Mouse (Mus musculus) hindbrain, embryonic 12.5 days (tissue): Measurements from ENCODE around the gene Sirt5. TPM values are rescaled to one million over a fixed set of nuclear protein-coding genes. Genes with fewer than 3 reads are reported as not detected.

Experiments used
- ATAC-seq: fragments of 200-750 bp; cut with Nextera tagmentation; 2 replicates; pipeline ENCODE4 v1.8.0; 2017; ENCODE audit warnings: moderate TSS enrichment; ENCODE audit not compliant: low FRiP score
- H3K27ac ChIP-seq: fragments of 300-500 bp; sonication (generic); 2 replicates; pipeline ENCODE4 v1.5.1; 2016; ENCODE audit warnings: mild to moderate bottlenecking
- H3K27me3 ChIP-seq: fragments of 300-500 bp; sonication (generic); 2 replicates; pipeline ENCODE4 v1.6.1; 2016; ENCODE audit warnings: mild to moderate bottlenecking
- H3K36me3 ChIP-seq: fragments of 300-500 bp; sonication (generic); 2 replicates; pipeline ENCODE4 v1.6.1; 2016; ENCODE audit warnings: mild to moderate bottlenecking
- H3K4me1 ChIP-seq: fragments of 300-500 bp; sonication (generic); 2 replicates; pipeline ENCODE4 v1.6.1; 2016
- H3K4me2 ChIP-seq: fragments of 300-500 bp; sonication (generic); replicated peaks from 2 replicates; pipeline ENCODE4 v1.6.1; 2016; ENCODE audit warnings: mild to moderate bottlenecking
- H3K4me3 ChIP-seq: fragments of 300-500 bp; sonication (generic); 2 replicates; pipeline ENCODE4 v1.5.1; 2016; ENCODE audit warnings: mild to moderate bottlenecking
- H3K9ac ChIP-seq: fragments of 300-500 bp; sonication (generic); 2 replicates; pipeline ENCODE4 v1.6.1; 2016; ENCODE audit warnings: mild to moderate bottlenecking, moderate library complexity
- H3K9me3 ChIP-seq: fragments of 300-500 bp; sonication (generic); replicated peaks from 2 replicates; pipeline ENCODE4 v1.6.1; 2016; ENCODE audit warnings: mild to moderate bottlenecking
- WGBS: fragments of 180-500 bp; shearing (Covaris S2); methylation state at CpG from one replicate; pipeline ENCODE4 v1.1.7; 2016; 5-methylcytosine and 5-hydroxymethylcytosine counted together
- polyA plus RNA-seq: library from polyadenylated mRNA; unstranded; fragments of >200 nt; fragmentation: Nextera tagmentation; extraction: Ambion mirVana; gene quantifications from 2 replicates; pipeline ENCODE4 v1.2.1, GENCODE M21; 2016

Sirt5 gene
- polyA plus RNA-seq, result 33.8 and 35.9 TPM in 2 replicates

GRCm38 (mm10) chr13:43364985-43365824, at the start of gene Sirt5:
Gene Sirt5, plus strand, starts transcription at chr13:43365496.
- no peaks in the 10 kb centered on the region for H3K27me3 ChIP-seq
- peak within 1 kb of the TSS; percentile 82 for H3K4me2 ChIP-seq
- no peaks in the 10 kb centered on the region for H3K36me3 ChIP-seq
- WGBS, result 15% methylated on average over 42 of the region's 42 CpGs
- H3K9ac ChIP-seq, result peak within 1 kb of the TSS; percentile 73
- peak within 1 kb of the TSS; percentile 74 for H3K27ac ChIP-seq
- H3K4me3 ChIP-seq, result peak within 1 kb of the TSS; percentile 54
- H3K4me1 ChIP-seq, result peaks cover 7% of the 10 kb centered on the region
- H3K9me3 ChIP-seq, result no peaks in the 10 kb centered on the region
- peak; percentile 95 for ATAC-seq

GRCm38 (mm10) chr13:43317411-43317810, 47.9 kb upstream of the Sirt5 start:
- H3K9ac ChIP-seq, result no peak overlapping the region
- no peaks in the 10 kb centered on the region for H3K36me3 ChIP-seq
- H3K27ac ChIP-seq, result no peak overlapping the region
- no peaks in the 10 kb centered on the region for H3K9me3 ChIP-seq
- no peak for ATAC-seq
- H3K4me1 ChIP-seq, result no peaks in the 10 kb centered on the region
- no peaks in the 10 kb centered on the region for H3K27me3 ChIP-seq
- no peak overlapping the region for H3K4me3 ChIP-seq
- no peak overlapping the region for H3K4me2 ChIP-seq
- WGBS, result 77% methylated on average over 5 of the region's 5 CpGs

DNA sequence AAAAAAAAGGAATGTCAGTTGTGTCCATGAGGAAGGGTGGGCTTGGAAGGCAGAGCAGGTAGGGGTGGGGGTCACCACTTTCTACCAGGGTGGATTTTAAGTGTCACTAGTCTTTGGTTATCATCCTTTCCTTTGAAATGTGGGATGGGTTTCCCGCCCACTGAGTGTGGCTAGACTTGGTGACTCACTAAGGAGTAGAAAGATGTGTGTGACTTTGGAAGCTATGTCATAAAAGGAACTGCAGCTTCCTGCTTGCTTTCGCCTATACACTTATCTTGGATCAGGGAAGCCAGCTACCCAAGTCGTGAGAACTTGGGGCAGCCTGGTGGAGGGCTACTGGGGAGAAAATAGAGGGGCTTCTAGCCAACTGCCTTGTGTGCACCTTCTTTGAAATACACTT, 45.9 kb upstream of the Sirt5 start:
- no peak overlapping the region for H3K4me2 ChIP-seq
- 77% methylated on average over 3 of the region's 3 CpGs for WGBS
- H3K36me3 ChIP-seq, result no peaks in the 10 kb centered on the region
- H3K4me1 ChIP-seq, result no peaks in the 10 kb centered on the region
- no peak overlapping the region for H3K4me3 ChIP-seq
- no peaks in the 10 kb centered on the region for H3K27me3 ChIP-seq
- H3K9me3 ChIP-seq, result no peaks in the 10 kb centered on the region
- ATAC-seq, result no peak
- H3K9ac ChIP-seq, result no peak overlapping the region
- no peak overlapping the region for H3K27ac ChIP-seq

GRCm38 (mm10) chr13:43321492-43321891, 43.8 kb upstream of the Sirt5 start:
- no peak overlapping the region for H3K4me3 ChIP-seq
- H3K9me3 ChIP-seq, result no peaks in the 10 kb centered on the region
- ATAC-seq, result no peak
- 73% methylated on average over 2 of the region's 2 CpGs for WGBS
- H3K27me3 ChIP-seq, result no peaks in the 10 kb centered on the region
- H3K4me1 ChIP-seq, result no peaks in the 10 kb centered on the region
- no peak overlapping the region for H3K27ac ChIP-seq
- H3K9ac ChIP-seq, result no peak overlapping the region
- no peak overlapping the region for H3K4me2 ChIP-seq
- H3K36me3 ChIP-seq, result no peaks in the 10 kb centered on the region

DNA sequence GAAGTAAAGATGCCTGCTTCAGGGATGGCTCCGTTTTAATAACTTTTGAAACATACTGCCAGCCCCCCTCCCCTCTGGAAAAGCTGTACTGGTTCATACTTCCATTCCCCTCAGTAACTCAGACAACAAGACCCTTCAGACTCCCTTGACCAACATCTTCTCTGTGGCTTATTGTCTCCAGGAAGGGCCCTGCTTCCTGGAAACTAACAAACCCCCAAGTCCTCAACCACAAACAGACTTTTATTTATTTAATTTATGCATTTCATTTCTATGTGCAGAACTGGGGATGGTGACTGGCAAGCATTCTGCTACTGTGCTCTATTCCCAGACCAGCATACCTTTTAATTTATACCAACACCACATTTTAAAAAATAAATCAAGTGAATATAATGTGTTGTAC, 39.9 kb upstream of the Sirt5 start:
- Histone ChIP-seq H3K27ac (no peak overlapping the region), H3K4me1 (no peaks in the 10 kb centered on the region), H3K36me3 (no peaks in the 10 kb centered on the region), H3K9me3 (no peaks in the 10 kb centered on the region), H3K27me3 (0 out of 2 replicates have a peak, but pooled peaks cover 3% of the 10 kb centered on the region), H3K9ac (no peak overlapping the region), H3K4me3 (no peak overlapping the region), H3K4me2 (no peak overlapping the region)
- 91% methylated on average over 1 of the region's 1 CpGs for WGBS
- ATAC-seq, result no peak

DNA sequence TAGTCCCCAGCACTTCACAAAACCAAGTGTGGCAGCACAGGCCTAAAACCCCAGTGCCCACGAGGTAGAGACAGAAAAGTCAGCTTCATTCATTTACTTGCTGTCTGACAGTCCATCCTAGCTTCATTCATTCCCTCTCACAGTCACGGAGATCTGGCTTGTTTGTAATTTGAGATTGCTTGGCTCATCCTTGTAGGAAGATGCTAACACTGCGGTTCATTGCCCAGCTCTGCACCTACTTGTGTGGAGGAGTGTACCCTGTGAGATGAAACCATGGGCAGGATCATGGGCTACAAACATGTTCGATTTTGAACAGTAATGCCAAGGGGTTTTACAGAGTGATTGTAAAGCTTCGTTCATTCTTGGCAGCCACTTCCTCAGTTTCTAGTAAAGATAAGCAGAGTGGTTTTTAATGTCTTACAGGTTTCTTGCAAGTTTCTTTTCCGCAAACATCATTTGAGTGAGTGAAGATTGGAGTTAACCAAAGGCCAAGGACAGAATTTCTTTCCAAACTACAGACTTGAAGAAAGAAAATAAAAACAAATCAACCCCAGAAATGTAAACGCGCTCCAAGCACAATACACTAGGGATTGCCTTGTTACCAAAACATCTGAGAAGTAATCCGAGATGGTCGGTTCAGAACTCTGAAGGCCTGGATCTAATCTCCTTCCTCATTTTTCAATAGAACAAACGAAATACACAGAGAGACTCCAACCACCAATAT, 33.4 kb upstream of the Sirt5 start:
- H3K9me3 ChIP-seq, result no peaks in the 10 kb centered on the region
- H3K36me3 ChIP-seq, result no peaks in the 10 kb centered on the region
- no peaks in the 10 kb centered on the region for H3K4me1 ChIP-seq
- H3K27me3 ChIP-seq, result 0 out of 2 replicates have a peak, but pooled peaks cover 3% of the 10 kb centered on the region
- no peak overlapping the region for H3K4me3 ChIP-seq
- no peak overlapping the region for H3K4me2 ChIP-seq
- WGBS, result 67% methylated on average over 11 of the region's 11 CpGs
- no peak for ATAC-seq
- H3K9ac ChIP-seq, result no peak overlapping the region
- H3K27ac ChIP-seq, result no peak overlapping the region

GRCm38 (mm10) chr13:43332591-43332990, 32.7 kb upstream of the Sirt5 start:
- H3K4me3 ChIP-seq, result no peak overlapping the region
- no peaks in the 10 kb centered on the region for H3K36me3 ChIP-seq
- no peaks in the 10 kb centered on the region for H3K4me1 ChIP-seq
- ATAC-seq, result no peak
- H3K27me3 ChIP-seq, result no peaks in the 10 kb centered on the region
- H3K27ac ChIP-seq, result no peak overlapping the region
- H3K4me2 ChIP-seq, result no peak overlapping the region
- H3K9ac ChIP-seq, result no peak overlapping the region
- no peaks in the 10 kb centered on the region for H3K9me3 ChIP-seq
- WGBS, result 40% methylated on average over 7 of the region's 7 CpGs

GRCm38 (mm10) chr13:43336425-43337221, 28.7 kb upstream of the Sirt5 start:
- no peaks in the 10 kb centered on the region for H3K36me3 ChIP-seq
- no peak overlapping the region for H3K4me3 ChIP-seq
- WGBS, result 89% methylated on average over 12 of the region's 12 CpGs
- no peaks in the 10 kb centered on the region for H3K9me3 ChIP-seq
- ATAC-seq, result no peak
- peaks cover 5% of the 10 kb centered on the region; the same call in 1 of the 2 replicates for H3K4me1 ChIP-seq
- H3K4me2 ChIP-seq, result no peak overlapping the region
- no peak overlapping the region for H3K9ac ChIP-seq
- no peaks in the 10 kb centered on the region for H3K27me3 ChIP-seq
- H3K27ac ChIP-seq, result no peak overlapping the region

DNA sequence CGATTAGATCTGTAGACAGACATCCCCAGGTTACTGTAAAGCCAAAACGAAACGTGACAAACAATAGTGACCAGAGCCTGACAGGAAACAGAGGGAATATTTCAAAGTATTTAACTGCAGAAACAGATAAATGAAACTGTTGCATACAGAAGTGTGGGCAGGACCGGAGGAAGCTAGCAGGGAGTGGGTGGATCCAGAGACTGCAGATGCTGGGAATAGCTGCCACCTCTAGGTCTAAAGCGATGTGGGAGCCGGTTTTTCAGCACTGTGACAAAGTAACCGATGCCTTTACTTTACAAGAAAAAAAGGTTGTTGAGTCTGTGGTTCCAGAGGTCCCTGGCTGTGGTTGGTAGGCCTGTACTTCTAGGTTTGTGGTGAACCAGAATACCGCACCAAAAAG, 27.3 kb upstream of the Sirt5 start:
- Histone ChIP-seq H3K9ac (no peak overlapping the region), H3K36me3 (no peaks in the 10 kb centered on the region), H3K27me3 (no peaks in the 10 kb centered on the region), H3K9me3 (no peaks in the 10 kb centered on the region), H3K4me1 (peaks cover 5% of the 10 kb centered on the region; the same call in 1 of the 2 replicates), H3K27ac (no peak overlapping the region), H3K4me2 (no peak overlapping the region), H3K4me3 (no peak overlapping the region)
- 92% methylated on average over 8 of the region's 8 CpGs for WGBS
- no peak for ATAC-seq

GRCm38 (mm10) chr13:43338632-43339031, 26.7 kb upstream of the Sirt5 start:
- 62% methylated on average over 4 of the region's 4 CpGs for WGBS
- Histone ChIP-seq H3K4me1 (peaks cover 5% of the 10 kb centered on the region; the same call in 1 of the 2 replicates), H3K27ac (no peak overlapping the region), H3K27me3 (no peaks in the 10 kb centered on the region), H3K9ac (no peak overlapping the region), H3K36me3 (no peaks in the 10 kb centered on the region), H3K4me3 (no peak overlapping the region), H3K9me3 (no peaks in the 10 kb centered on the region), H3K4me2 (no peak overlapping the region)
- ATAC-seq, result no peak

GRCm38 (mm10) chr13:43346825-43347224, 18.5 kb upstream of the Sirt5 start:
- Histone ChIP-seq H3K4me2 (no peak overlapping the region), H3K27ac (no peak overlapping the region), H3K36me3 (no peaks in the 10 kb centered on the region), H3K4me1 (no peaks in the 10 kb centered on the region), H3K9ac (no peak overlapping the region), H3K27me3 (no peaks in the 10 kb centered on the region), H3K9me3 (no peaks in the 10 kb centered on the region), H3K4me3 (no peak overlapping the region)
- no peak for ATAC-seq

DNA sequence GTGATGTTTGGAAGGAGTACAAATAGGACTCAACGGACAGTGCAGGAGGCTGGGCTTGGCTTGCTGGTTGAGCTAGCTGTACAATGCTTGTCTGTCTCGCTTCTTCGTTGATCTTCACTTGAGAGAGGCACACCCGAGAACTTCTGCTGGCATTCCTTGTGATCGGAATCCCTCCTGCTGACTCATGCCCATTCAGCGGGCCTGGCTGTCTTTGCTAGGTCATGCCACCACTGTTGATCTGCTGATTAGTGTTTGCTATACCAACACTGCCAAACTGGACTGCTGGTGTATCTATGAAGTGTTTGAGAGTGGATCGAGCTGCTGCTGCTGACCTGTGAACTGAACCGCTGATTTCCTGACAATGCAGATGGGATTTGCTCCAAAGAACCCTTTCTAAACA, 15.9 kb upstream of the Sirt5 start:
- Histone ChIP-seq H3K27ac (no peak overlapping the region), H3K27me3 (no peaks in the 10 kb centered on the region), H3K9ac (no peak overlapping the region), H3K4me2 (no peak overlapping the region), H3K4me3 (no peak overlapping the region), H3K4me1 (no peaks in the 10 kb centered on the region), H3K36me3 (no peaks in the 10 kb centered on the region), H3K9me3 (no peaks in the 10 kb centered on the region)
- no peak for ATAC-seq
- WGBS, result 81% methylated on average over 8 of the region's 8 CpGs
